Mouse (Mus musculus): Measurements from ENCODE around the gene Alkbh7.
A peak's percentile ranks its signal among the peaks of the same experiment; 100 is the strongest.

The Alkbh7 gene

DNA sequence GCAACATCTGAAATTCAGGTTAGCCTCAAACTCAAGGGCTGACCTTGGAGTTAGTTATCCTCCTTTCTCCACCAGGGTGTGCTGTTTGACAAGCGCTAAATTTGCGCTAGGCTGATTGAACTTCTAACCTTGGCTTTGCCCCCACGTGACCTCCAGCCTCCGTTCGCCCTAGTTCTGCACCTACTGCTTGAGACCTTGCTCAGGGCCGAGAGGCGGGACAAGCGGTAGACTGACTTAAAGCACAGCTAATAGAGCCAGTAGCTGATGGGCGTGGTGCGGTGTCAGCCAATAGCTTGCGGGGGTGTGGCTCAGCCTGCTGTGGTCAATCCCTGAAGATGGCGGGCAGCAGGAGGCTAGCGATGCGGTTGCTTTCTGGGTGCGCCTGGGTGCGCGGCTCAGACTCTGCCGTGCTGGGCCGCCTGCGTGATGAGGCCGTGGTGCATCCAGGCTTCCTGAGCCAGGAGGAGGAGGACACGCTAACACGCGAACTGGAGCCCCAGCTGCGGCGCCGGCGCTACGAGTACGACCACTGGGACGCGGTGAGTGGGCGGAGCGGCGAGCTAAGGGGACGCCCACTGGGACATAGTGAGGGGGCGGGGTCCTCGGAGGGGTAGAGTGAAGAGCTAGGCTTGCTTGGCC, at the start of gene Alkbh7:
Alkbh7 (plus strand) TSS at position 311 of the 639 bp plus-strand sequence.
- peak; percentile 98 for DNase-seq (ENCODE audit: low read depth)

DNA sequence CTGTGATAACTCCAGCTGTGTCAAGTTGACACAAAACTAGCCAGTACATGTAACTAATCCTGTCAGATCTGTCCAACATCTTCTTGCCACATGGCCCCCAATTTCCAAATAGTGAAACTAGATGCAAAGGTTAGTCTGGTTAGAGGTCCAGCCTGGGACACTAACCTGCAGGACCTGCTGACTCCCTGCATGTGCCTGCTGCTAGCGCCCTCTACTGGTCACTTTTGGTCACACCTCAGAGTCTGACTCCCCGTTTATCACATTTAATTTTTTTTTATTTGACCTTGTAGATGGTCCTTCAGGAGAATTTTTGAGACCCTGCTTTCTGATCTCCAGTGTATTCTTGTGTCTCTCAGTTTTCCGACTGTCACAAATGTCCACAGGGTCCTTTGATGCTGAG, 46.2 kb upstream of the Alkbh7 start:
- peak; percentile 62 for DNase-seq (ENCODE audit: low read depth)

DNA sequence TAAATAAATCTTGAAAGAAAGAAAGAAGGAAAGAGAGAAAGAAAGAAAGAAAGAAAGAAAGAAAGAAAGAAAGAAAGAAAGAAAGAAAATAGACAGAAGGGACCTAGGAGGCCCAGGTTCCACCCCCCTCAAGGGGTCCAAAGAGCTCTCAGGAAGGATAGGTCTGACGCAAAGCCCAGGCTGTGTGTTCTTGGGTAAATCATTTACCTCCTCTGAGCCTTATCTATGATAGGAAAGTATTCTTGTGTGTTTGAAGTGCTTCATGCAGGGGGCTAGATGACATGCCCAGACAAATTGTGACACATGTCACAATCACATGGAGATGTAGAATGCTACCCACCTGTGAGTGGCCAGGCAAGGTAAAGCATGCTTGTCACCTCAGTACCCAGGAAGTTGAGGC, 44.5 kb upstream of the Alkbh7 start:
- no peak for DNase-seq (ENCODE audit: low read depth)

DNA sequence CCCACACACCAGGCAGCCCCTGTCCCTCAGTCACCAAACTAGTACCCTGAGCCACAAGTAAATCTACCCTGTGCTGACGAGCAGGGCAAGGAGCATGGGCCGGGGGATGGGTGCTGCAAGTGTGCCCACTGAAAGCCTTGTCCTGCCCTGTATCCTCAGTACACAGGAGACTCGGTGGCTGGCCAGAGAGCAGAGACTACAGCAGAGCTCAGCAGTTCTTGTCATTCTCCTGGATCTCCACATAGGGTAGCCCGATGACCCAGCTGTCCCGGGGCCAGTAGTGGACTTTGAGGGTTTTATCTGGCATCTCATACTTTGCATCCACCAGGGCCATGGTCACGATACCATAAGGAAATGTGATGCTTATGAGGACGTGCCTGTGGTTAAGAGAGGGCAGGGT, 42.3 kb upstream of the Alkbh7 start:
- DNase-seq (ENCODE audit: low read depth) = no peak

DNA sequence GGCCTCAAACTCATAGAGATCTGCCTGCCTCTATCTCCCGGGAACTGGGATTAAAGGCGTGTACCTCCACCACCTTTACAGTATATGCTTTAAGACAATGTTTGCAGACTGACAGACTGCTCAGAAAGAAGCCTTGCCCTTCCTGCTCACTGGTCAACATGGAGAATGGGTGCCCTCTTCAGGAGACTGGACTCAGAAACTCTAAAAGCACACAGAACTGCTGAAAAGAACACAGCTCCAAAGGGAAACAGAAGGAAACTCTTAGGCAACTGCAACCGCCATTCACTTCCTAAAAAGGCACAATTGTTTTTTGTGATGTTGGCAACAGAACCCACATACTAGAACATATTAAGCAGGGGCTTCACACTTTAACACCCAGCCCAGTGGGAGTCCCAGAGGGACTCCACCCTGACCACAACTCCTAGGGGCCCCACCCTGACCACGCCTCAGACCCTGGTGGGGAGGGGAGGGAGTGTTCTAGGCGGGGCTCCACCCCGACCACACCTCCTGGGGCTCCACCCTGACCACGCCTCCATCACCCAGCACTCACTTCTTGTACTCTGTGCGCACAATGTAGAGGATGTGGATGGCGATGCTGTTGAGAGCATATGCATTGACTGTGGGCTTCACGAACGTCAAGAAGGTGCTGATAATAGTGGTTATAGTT, 39.2 kb upstream of the Alkbh7 start:
- peak; percentile 68 for DNase-seq (ENCODE audit: low read depth)

DNA sequence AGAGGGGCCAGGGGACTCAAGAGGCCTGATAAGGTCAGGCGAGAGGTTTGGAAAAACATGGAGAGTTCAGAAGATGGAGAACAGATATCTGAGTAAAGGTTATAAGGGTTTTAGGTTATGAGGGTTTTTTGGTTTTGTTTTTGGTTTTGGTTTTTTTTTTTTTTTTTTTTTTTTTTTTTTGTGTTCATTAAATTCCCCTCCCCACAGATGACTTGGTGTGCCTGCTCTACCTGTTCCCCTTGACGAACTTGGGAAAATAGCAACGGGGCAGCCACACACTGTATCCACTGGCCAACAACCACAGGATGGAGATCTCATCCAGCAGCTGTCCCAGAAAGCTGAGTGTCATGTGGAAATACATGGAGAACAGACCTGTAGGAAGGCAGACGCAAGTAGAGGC, 38.5 kb upstream of the Alkbh7 start:
- DNase-seq (ENCODE audit: low read depth) = no peak

DNA sequence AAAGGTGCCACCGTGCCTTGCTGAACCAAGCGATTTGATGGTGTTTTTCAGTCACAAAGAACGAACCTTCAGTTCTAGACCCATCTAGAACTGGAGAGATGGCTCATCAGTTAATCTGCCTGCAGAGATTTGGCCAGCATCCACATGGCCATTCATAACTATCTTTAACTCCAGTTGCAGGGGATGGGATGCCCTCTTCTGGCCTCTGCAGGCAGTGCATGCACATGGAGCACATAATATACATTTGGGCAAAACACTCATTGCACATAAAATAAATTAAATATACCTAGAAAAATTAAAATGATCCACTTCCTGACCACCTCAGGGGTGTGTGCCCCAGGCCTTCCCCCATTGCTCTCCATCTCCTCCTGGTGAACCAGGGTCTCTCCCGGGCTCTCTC, 35.3 kb upstream of the Alkbh7 start:
- DNase-seq (ENCODE audit: low read depth) = no peak

DNA sequence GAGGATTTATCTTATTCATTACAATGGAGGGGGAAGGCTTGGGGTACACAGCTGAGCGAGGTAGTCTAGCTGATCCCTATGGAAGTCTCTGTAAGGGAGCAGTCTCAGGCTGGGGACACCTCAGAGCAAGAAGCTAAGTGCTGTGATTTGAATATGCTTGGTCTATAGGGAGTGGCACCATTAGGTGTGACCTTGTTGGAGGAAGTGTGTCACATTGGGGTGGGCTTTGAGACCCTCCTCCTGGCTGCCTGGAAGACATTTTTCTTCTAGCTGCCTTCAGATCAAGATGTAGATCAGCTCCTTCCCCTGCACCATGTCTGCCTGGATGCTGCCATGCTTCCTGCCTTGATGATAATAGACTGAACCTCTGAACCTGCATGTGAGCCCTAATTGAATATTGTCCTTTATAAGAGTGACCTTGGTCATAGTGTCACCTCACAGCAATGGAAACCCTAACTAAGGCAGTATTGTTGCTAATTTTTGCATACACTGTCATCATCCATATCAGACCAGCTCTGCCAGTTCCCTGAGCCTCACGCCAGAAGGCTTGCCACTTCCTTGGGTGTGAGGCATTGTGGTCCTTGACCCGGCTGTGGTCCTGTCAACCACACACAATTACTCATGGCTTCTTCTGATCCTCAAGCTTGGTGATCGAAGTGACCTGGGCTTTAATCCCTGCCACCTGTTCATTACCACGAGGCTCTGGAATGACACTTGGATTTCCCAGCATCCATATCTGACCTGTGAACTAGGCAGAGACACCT, 34.3 kb upstream of the Alkbh7 start:
- DNase-seq (ENCODE audit: low read depth) = no peak

DNA sequence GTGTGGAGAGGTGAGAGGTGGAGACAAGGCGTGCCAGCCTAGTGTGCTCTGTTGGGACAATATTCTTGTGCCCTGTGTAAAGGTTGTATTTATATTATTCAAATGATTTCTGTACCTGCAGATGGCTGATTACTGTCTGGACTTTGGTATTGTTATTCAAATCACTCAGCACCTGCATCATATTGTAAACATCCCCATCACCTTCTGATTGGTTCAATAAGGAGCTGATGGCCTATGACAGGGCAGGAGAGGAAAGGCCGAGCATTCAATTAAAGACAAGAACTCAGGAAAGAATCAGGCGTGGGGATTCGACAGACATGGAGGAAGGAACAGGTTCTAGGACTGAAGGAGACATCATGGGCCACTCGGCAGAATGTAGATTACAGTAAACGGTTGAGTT, 33.5 kb upstream of the Alkbh7 start:
- DNase-seq (ENCODE audit: low read depth) = no peak

DNA sequence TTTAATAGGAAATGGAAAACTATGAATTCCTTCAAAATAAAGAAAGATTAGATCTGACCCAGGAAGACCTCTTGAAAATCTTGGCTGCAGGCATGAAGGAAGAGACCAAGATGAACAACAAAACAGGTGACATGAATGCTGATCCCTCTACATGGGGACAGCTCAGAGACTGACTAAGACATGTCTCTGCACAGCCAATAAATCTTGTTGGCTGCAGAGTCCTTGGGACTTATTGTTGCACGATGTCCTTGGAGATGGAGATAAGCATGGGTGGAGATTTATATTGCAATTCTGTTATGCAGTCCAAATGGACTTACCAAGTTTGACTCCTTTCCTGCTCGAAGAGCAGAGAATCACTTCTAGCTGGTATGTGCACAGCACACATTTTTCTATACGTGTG, 27.8 kb upstream of the Alkbh7 start:
- DNase-seq (ENCODE audit: low read depth) = no peak

DNA sequence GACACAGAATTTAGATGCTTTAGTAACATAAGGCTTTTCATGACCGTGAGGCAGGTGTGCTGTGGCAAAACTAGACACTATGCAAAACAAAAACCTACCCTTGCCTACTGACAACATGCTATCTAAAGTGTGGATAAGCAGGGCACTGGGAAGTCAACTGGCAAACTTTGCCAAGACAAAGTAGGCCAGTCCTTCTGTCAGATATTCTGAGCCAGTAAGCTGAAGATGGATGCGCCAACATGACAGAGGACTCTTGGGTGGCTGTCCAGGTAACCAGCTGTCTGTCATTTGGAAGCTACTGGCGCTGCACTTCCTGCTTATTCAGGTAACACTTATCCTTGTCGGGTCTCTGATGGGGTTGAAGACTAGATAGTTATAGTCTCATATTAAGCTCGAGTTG, 27.1 kb upstream of the Alkbh7 start:
- no peak for DNase-seq (ENCODE audit: low read depth)

DNA sequence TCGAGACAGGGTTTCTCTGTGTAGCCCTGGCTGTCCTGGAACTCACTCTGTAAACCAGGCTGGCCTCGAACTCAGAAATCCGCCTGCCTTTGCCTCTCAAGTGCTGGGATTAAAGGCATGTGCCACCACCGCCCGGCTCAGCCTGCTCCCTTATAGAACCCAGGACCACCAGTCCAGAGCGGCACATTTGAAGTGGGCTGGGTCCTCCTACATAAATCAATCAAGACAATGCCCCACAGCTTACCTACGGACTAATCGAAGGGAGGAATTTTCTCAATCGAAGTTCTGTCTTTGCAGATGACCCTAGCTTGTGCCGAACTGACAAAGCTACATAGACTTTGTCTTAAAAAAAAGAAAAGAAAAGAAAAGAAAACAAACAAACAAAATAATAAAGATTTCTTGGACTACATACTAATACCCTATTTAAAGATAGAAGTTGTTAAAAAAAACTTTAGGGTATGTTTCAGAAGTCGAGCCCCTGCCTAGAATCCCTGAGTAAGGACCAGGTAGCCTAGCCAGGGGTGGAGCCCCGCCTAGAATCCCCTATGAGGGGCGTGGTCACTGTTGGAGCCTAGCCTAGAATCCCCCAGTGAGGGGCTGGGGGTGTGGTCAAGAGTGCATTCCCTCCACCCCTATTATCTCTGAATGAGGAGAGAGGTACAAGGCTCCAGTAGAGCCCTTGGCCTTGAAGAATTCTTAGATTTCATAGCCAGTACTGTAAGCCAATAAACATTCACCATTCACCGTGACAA, 23.0 kb upstream of the Alkbh7 start:
- DNase-seq (ENCODE audit: low read depth) = no peak

DNA sequence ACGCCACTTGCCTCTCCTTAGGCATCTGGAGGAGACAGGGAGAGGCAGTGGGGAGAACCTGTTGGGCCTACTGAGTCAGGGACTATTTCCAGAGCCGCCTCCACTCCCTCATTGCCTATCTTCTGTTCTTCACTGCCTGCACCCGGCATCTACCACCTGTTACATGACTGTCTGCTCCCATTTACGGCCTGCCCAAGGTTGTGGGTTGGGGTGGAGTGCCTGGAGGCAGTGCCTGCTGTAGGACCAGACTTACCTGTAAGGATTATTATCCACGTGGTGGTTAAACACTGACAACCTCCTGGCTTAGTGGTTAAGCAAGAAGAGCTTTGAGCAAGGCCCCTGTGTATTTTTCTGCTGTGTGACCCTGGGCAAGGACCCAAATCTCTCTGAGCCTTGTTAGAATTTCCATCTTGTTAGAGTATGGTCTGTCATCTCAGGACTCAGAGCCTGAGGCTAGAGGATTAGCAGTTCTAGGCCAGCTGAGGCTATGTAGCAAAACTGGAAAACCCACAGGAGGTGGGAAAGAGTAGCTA, 22.4 kb upstream of the Alkbh7 start:
- DNase-seq (ENCODE audit: low read depth) = no peak

DNA sequence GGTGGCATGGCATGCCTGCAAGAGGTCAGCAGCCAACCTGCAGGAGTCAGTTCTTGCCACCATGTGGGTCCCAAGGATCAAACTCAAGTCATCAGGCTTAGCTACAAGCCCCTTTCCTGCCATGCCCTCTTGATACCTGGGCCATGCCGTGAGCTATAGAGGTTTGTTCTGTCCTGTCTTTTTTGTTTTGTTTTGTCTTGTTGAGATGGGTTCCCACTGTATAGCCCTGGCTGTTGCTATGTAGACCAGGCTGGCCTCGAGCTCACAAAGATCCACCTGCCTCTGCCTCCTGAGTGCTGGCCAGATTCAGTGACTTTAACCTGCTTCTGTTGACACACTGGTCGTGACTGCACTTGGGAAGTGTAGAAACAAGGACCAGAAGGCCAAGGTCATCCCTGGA, 21.7 kb upstream of the Alkbh7 start:
- DNase-seq (ENCODE audit: low read depth) = no peak

DNA sequence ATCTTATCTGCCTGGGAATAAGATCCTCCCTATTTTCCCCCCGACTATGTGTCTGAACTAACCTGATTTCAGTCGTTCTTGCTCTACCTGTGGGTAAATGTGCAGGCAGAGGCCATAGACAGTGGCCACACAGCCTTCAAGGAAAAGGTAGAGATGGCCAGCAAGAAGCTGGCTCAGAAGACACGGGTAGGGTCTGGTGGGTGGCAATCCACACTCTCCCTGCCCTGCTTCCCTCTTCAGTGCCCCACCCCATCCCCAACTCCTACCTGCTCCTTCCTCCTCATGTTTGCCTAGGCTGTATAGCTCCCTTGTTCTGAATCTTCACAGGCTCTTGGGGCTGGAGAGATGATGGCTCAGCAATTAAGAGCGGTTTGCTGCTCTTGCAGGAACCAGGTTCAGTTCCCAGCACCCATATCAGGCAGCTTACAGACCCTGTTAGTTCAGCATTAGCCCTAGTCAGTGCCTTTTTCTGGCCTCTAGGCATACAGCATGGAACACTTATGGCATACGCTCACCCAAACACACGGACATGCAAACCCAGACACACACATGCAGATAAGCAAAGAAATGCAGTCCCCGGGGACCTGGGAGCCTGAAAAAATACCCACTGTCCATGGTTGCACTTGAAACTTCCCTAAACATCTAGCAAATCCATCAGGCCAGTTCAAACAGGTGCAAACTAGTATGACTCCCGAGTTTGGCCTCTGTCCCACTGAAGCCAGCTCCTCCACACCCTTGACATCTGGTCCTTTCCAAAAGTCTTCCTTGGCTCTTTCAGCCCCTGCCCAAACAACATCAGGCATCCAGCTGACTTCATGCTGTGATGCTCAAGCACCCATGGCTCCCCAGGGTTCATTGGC, 20.4 kb upstream of the Alkbh7 start:
- no peak for DNase-seq (ENCODE audit: low read depth)

DNA sequence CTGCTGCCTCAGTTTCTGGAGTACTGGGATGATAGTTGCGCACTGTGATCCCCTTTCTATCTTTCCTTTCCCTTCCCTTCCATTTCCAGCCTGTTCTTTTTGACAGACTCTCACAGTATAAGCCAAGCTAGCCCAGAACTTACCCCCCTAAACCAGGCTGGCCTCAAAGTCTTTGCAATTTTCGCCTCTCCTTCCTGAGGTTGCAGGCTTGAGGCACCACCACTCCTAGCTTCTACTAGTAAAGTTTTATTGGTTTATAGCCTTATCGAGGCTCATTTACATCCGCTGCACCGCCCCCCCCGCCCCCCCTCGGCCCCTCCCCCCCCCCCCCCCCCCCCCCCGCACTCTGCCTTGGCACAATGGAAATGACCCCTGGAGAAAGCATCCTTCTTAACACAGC, 17.6 kb upstream of the Alkbh7 start:
- DNase-seq (ENCODE audit: low read depth) = no peak

DNA sequence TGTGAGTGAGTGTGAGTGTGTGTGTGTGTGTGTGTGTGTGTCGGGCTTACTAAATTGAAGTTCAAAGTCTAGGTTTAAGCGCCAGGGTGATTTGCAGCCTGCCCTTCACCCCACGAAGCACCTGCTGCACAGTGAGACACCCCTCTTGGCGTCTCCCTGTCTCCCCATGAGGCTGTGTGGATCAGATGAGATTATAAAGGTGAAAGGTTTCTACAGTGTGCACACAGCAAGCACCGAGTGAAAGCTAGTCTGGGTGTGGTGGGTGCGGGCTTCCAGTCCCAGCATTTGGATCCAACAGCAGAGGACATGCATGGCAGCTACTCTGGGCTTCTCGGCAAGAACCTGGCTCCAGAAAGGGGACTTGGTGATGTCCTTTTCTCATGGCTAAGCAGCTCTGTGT, 16.1 kb upstream of the Alkbh7 start:
- DNase-seq (ENCODE audit: low read depth) = no peak

DNA sequence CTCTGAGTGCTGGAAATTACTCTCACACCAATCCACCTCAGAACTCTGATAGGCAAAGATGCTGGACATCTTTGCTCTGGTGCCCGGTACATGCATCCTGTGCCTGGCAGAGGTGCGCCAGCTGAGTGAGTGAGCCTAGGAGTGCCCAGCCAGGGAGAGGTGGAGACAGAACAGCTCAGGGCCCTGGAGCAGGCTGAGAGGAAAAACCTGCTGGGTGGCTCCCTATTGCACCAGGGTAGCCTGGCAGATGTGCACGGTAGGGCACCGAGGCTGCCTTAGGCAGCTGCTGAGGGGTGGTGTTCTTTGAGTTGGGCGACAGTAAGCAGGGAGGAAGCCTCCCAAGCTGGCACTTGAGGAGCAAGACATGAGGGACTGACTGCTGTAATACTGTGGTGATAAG, 15.1 kb upstream of the Alkbh7 start, which contains the start of gene Acer1:
Acer1 (minus strand) TSS at position 114 of the 400 bp plus-strand sequence.
- DNase-seq (ENCODE audit: low read depth) = no peak

DNA sequence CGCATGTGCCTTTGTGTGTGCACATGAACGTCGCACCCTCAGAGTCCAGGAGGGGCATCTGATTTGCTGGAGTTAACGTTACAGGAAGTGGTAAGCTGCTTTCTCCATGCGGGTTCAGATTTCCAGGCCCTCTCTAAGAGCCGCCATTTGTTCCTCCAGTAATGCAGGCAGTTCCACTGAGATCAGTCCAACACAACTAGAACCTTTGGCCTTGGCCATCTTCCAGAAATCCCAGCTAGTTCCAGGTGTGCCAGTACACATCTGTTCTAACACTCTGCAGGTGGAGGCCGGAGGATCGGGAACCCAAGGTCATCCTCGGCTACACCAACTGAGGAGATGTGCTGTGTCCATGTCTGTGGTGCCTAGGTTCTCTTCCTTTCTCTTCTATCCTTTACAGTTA, 12.3 kb upstream of the Alkbh7 start:
- DNase-seq (ENCODE audit: low read depth) = no peak

DNA sequence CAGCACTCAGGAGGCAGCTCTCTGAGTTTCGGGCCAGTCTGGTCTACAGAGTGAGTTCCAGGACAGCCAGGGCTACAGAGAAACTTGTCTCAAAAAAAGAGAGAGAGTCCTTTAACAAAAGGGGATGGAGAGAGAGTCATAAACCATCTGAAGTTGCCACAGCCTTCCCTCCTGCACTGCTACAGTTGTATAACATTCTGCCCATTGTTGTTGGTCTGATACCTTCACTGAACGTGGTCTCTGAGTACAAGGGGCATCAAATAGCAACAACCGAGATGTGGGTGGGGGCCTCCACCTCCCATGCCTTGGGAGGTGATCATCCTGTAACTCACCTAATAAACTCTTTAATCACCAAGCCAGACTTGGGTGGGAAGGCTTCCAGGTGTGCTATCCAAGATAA, 11.5 kb upstream of the Alkbh7 start:
- DNase-seq (ENCODE audit: low read depth) = no peak

DNA sequence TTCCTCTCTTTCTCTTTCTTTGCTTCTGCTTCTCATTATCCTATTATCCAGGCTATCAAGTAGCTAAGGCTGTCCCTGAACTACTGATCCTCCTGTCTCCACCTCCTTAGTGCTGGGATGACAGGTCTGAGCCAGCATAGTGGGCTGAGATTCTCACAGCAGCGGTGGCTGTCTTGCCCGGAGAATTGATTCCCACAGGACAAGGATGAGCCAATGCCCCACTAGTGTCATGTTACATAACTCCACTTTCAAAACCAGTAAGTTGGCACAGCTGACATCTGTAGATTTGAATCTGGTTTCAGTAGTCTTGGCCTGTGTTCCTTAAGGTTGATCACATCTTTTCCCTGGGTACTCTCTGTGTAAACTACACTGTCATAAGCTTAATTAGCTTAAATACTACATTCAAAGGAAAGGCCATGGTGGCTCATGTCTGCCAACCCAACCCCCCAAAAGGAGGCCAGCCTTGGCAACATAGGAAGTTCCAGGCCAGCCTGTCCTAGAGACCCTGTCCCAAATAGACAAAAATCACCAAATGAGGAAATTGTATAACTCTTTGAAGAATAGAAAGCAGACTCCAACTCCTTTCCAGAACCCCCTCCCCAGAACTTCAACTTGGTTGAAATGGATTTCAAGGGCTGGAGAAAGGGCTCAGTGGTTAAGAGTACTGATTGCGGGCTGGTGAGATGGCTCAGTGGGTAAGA, 10.9 kb upstream of the Alkbh7 start:
- DNase-seq (ENCODE audit: low read depth) = no peak
